Mouse (Mus musculus) stomach, postnatal 0 days (tissue): ENCODE data around the gene Acer3. TPM values are rescaled to one million over a fixed set of nuclear protein-coding genes. Genes with fewer than 3 reads are reported as not detected.

Experiments
- ATAC-seq: fragments of 200-750 bp; cut with Nextera tagmentation; 2 replicates; pipeline ENCODE4 v1.8.0; 2017; ENCODE audit not compliant: low FRiP score, low TSS enrichment
- DNase-seq: peaks from one replicate; pipeline ENCODE4 v3.0.0-alpha.2; 2016; ENCODE audit warnings: low spot score
- H3K27ac ChIP-seq: fragments of 300-500 bp; sonication (generic); replicated peaks from 2 replicates; pipeline ENCODE4 v1.5.1; 2014; ENCODE audit warnings: mild to moderate bottlenecking, control low read depth
- H3K27me3 ChIP-seq: fragments of 300-500 bp; sonication (generic); 2 replicates; pipeline ENCODE4 v1.6.1; 2014; ENCODE audit warnings: low read length; ENCODE audit not compliant: control insufficient read depth, insufficient read depth
- H3K36me3 ChIP-seq: fragments of 300-500 bp; sonication (generic); 2 replicates; pipeline ENCODE4 v1.6.1; 2014; ENCODE audit warnings: low read length, mixed read lengths; ENCODE audit not compliant: control insufficient read depth, insufficient read depth
- H3K4me1 ChIP-seq: fragments of 300-500 bp; sonication (generic); replicated peaks from 2 replicates; pipeline ENCODE4 v1.6.1; 2014; ENCODE audit warnings: antibody characterized with exemption; ENCODE audit not compliant: control insufficient read depth, insufficient read depth
- H3K4me2 ChIP-seq: fragments of 300-500 bp; sonication (generic); replicated peaks from 2 replicates; pipeline ENCODE4 v1.6.1; 2014; ENCODE audit warnings: low read depth, mild to moderate bottlenecking, control low read depth, moderate library complexity
- H3K4me3 ChIP-seq: fragments of 300-500 bp; sonication (generic); 2 replicates; pipeline ENCODE4 v1.5.1; 2014; ENCODE audit warnings: low read depth, low read length, control low read depth
- H3K9ac ChIP-seq: fragments of 300-500 bp; sonication (generic); 2 replicates; pipeline ENCODE4 v1.6.1; 2014; ENCODE audit warnings: mild to moderate bottlenecking, low read length, control low read depth, mixed read lengths
- H3K9me3 ChIP-seq: fragments of 300-500 bp; sonication (generic); 2 replicates; pipeline ENCODE4 v1.6.1; 2016; ENCODE audit warnings: low read length; ENCODE audit not compliant: control insufficient read depth
- CTCF ChIP-seq: IDR thresholded peaks from 2 replicates; pipeline ENCODE4 v1.5.1; 2016; ENCODE audit warnings: antibody characterized with exemption, low read depth, mild to moderate bottlenecking, moderate library complexity
- EP300 ChIP-seq: optimal IDR thresholded peaks from 2 replicates; pipeline ENCODE3; 2016; ENCODE audit warnings: antibody characterized with exemption
- WGBS: fragments of 180-500 bp; shearing (Covaris S2); extraction: QIAGEN DNeasy Blood & Tissue Kit; methylation state at CpG from one replicate; pipeline ENCODE4 v1.1.7; 2014; 5-methylcytosine and 5-hydroxymethylcytosine counted together
- polyA plus RNA-seq: library from polyadenylated mRNA; unstranded; fragments of >200 nt; fragmentation: Nextera tagmentation; extraction: Ambion mirVana; gene quantifications from 2 replicates; pipeline ENCODE4 v1.2.1, GENCODE M21; 2015

Gene Acer3
- polyA plus RNA-seq, 1 experiment from 2014 or later = 37.7 TPM

DNA sequence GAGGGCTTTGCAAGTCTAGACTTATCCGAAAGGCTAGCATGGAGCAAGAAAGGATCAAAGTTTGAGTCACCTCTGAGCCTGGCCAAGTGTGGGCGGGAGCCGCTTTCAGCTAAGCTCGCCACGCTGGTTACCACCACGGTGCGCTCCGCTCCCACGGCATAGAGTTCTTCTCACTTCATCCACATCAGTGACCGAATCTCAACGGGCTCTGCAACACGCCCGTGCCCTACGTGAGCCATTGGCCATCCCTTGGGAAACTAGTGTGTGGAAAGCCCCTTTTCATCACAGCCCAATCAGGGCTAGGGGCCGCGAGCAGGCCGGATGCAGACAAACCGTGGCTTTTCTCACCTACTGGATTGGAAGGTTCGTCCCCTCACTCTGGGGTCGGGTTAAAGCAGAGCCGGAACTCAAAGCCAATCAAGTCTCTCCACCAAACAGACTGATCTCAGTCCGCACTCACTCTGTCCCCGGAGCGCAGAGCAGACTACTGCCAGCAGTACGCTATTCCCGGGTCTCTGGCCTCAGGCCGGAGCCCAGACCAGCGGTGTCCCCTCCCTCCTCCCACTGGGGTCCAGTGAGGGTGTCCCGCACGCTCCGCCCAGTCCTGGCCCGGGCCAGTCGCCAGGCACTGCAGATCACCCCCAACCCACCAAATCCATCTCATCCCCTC, 39.1 kb upstream of the Acer3 start:
- 2% methylated on average over 33 of the region's 33 CpGs for WGBS
- no peaks in the 10 kb centered on the region for H3K9me3 ChIP-seq
- H3K27me3 ChIP-seq = no peaks in the 10 kb centered on the region
- H3K4me2 ChIP-seq = peak overlapping the region; percentile 92
- ATAC-seq = peak; percentile 40
- peak; percentile 65 for DNase-seq
- H3K9ac ChIP-seq = peak overlapping the region; percentile 80
- TF ChIP-seq EP300 (no peak), CTCF (no peak)
- peak overlapping the region; percentile 77 for H3K4me3 ChIP-seq
- H3K36me3 ChIP-seq = no peaks in the 10 kb centered on the region
- H3K4me1 ChIP-seq = peaks cover 18% of the 10 kb centered on the region
- peak overlapping the region; percentile 93 for H3K27ac ChIP-seq

DNA sequence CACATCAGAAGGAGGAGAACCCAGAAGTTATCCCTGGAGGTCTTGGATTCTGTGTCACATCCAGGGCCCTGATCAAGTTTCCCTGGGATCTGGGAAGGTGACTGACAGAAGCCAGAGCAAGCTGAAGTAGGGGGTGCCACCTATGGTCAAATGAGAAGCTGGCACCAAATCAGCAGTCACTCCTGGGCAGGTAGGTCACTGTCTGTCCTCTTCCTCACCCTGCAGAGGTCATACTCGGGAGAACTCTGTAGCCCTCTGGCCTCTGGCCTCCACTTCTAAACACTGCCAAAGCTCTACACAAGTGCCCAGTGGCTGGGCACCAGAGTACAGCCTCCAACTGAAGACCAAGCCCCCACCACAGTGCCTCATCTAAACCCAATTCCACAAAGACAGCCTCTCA, 37.0 kb upstream of the Acer3 start:
- Histone ChIP-seq H3K9ac (no peak overlapping the region), H3K27ac (no peak overlapping the region), H3K4me1 (peaks cover 25% of the 10 kb centered on the region), H3K4me3 (no peak overlapping the region), H3K9me3 (no peaks in the 10 kb centered on the region), H3K27me3 (no peaks in the 10 kb centered on the region), H3K4me2 (0 out of 2 replicates have a peak overlapping the region, but pooled peaks have one; percentile 5), H3K36me3 (no peaks in the 10 kb centered on the region)
- DNase-seq = no peak
- 77% methylated on average over 1 of the region's 1 CpGs for WGBS
- ATAC-seq = no peak
- TF ChIP-seq EP300 = no peak
- TF ChIP-seq CTCF = no peak

DNA sequence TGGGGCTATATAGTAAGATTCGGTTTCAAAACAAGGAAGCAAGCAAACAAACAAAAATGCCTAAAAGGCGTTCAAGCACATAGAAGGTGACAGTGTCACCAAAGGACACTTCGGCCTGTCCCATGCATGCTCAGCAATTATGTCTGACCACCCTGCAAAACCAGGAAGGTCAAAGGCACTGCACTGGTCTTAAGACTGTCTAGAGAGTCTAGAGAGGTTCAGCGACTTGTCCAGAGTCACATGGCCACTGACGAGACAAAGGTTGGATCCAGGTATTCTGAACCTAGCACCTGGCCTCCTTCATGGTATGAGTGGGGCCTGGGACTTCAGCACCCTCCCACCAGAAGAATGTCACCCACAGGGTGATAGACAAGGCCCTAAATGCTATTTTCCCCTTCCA, 36.3 kb upstream of the Acer3 start:
- no peak overlapping the region for H3K9ac ChIP-seq
- no peak overlapping the region for H3K27ac ChIP-seq
- peak; percentile 9 for DNase-seq
- no peak overlapping the region for H3K4me3 ChIP-seq
- 83% methylated on average over 5 of the region's 5 CpGs for WGBS
- TF ChIP-seq EP300 (no peak), CTCF (no peak)
- H3K4me2 ChIP-seq = no peak overlapping the region
- H3K27me3 ChIP-seq = no peaks in the 10 kb centered on the region
- H3K4me1 ChIP-seq = peaks cover 22% of the 10 kb centered on the region
- H3K9me3 ChIP-seq = no peaks in the 10 kb centered on the region
- ATAC-seq = no peak
- H3K36me3 ChIP-seq = peaks cover 6% of the 10 kb centered on the region; the same call in 1 of the 2 replicates

DNA sequence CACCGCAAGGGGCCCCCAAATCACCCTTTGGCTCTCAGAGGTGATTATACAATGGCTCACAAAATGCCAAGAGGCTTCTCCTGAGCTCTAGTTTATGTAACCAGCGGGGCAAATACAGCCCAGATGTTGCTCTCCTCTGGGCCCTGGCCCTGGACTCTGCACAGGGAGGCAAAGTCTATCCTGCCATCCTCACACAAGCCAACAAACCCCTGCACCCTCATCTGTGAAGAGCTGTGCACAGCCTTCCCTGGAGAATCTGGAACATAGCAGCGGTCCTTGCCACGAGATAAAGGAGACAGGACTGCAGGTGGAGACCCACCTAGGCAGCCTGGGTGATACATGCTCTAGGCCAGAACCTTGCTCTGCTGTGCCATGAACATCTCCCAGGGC, 33.9 kb upstream of the Acer3 start:
- ATAC-seq = no peak
- Histone ChIP-seq H3K4me2 (no peak overlapping the region), H3K9me3 (no peaks in the 10 kb centered on the region), H3K4me1 (peaks cover 21% of the 10 kb centered on the region), H3K27me3 (no peaks in the 10 kb centered on the region), H3K36me3 (peaks cover 19% of the 10 kb centered on the region), H3K4me3 (no peak overlapping the region), H3K9ac (no peak overlapping the region), H3K27ac (no peak overlapping the region)
- WGBS = 28% methylated on average over 4 of the region's 4 CpGs
- TF ChIP-seq CTCF (peak; percentile 12; the same call in 1 of the 2 replicates), EP300 (no peak)
- no peak for DNase-seq

DNA sequence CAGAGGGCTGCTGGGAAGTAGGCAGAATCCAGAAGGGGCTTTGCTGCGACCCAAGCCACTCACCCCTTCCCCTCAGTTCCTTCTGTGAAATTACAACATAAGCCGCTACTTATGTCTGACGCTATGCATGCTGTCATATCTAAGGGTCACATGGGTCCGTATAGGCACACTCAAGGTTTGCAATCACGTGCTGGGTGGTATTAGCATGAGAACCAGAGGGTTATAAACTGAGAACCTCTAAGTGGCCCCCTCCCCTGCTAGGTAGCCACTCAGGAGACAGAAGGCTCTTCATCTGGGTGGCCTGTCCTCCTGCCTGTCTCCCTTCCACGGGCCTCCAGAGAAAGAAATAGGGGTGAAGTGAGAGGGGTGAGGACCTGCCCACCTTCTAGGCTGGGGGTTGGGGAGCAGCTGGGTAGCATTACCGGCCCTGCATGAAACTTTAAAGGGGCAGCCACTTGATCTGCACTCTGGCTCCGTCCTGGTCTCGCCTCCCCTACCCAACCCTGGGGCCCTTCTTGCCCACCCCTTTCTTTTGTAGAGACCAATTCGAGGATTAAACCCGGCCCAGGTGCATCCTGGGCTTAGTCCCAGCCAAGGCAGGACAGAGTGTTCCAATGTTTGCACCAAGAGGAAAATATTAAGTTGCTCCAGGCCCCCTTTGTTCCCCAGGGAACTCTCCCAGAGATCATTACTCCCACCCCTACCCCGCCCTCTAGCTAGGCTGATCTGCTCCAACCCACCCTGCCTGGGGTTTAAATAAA, 33.3 kb upstream of the Acer3 start:
- H3K27me3 ChIP-seq = no peaks in the 10 kb centered on the region
- peaks cover 19% of the 10 kb centered on the region for H3K36me3 ChIP-seq
- H3K4me3 ChIP-seq = no peak overlapping the region
- 32% methylated on average over 12 of the region's 12 CpGs for WGBS
- H3K27ac ChIP-seq = no peak overlapping the region
- no peak overlapping the region for H3K4me2 ChIP-seq
- no peak; the same call in 1 of the 2 replicates for TF ChIP-seq CTCF
- no peak for TF ChIP-seq EP300
- DNase-seq (peak; percentile 18), ATAC-seq (no peak)
- H3K4me1 ChIP-seq = peaks cover 16% of the 10 kb centered on the region
- no peaks in the 10 kb centered on the region for H3K9me3 ChIP-seq
- peak overlapping the region; percentile 14; the same call in 1 of the 2 replicates for H3K9ac ChIP-seq

DNA sequence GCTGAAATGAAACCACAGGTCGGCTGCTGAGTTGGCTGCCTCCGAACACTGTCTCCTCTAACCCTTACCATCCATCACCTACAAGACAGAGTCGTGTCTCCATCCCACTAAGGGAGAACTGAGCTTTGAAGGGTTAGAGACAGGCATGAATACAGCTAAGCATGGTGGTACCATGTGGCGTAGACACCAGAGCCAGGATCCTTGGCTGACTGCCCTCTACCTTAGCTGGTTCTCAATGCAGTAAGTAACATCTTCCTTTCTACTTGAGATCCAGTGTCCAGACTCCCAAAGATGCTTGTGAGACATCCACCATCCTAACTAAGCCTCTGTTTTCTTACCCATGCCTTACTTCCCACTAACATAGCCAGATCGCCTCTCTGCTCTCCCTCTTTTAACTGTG, 32.6 kb upstream of the Acer3 start:
- TF ChIP-seq EP300 (no peak), CTCF (no peak)
- Histone ChIP-seq H3K9ac (no peak overlapping the region), H3K9me3 (no peaks in the 10 kb centered on the region), H3K4me1 (peaks cover 14% of the 10 kb centered on the region), H3K4me3 (no peak overlapping the region), H3K36me3 (peaks cover 19% of the 10 kb centered on the region), H3K27ac (no peak overlapping the region), H3K27me3 (no peaks in the 10 kb centered on the region), H3K4me2 (no peak overlapping the region)
- no peak for ATAC-seq
- no peak for DNase-seq
- 80% methylated on average over 5 of the region's 5 CpGs for WGBS
